Mouse (Mus musculus) small intestine, adult 2 months (tissue): Measurements from ENCODE around the gene Vcl.

Experiments
- CTCF ChIP-seq: fragments of 200-500 bp; IDR thresholded peaks from 2 replicates; pipeline ENCODE4 v1.5.1; 2012; ENCODE audit warnings: low read depth, mild to moderate bottlenecking, control low read depth, inconsistent platforms, low read length, moderate library complexity, mixed read lengths; ENCODE audit not compliant: insufficient replicate concordance, insufficient read length; ENCODE audit errors: extremely low read depth
- POLR2A ChIP-seq: fragments of 200-500 bp; IDR thresholded peaks from 2 replicates; pipeline ENCODE4 v1.6.1; 2012; ENCODE audit warnings: low read depth, mild to moderate bottlenecking, control low read depth, inconsistent platforms, low read length, moderate library complexity

DNA sequence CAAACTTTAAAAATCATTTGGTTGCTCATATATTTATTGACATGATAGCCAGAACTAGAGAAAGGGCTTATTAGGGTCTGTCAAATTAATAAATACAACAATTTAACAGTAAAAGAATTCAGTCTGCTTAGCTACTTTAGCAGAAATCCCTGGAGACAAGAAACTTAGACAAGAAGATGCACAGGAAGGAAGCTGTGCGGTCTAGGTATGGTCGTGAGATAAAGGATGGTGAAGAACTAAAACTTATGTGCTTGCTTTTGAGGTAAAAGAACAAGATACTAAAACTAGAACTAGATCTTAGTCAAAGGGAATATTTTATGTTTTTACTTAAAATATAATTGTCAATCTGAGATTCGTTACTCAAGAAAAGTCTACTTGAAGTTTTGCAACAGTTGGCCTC is 105.6 kb downstream of the Vcl start:
- no peak for TF ChIP-seq CTCF
- TF ChIP-seq POLR2A: no peak
